26 mouse cellular contexts compared by ENCODE assay signal in the genomic region with DNA sequence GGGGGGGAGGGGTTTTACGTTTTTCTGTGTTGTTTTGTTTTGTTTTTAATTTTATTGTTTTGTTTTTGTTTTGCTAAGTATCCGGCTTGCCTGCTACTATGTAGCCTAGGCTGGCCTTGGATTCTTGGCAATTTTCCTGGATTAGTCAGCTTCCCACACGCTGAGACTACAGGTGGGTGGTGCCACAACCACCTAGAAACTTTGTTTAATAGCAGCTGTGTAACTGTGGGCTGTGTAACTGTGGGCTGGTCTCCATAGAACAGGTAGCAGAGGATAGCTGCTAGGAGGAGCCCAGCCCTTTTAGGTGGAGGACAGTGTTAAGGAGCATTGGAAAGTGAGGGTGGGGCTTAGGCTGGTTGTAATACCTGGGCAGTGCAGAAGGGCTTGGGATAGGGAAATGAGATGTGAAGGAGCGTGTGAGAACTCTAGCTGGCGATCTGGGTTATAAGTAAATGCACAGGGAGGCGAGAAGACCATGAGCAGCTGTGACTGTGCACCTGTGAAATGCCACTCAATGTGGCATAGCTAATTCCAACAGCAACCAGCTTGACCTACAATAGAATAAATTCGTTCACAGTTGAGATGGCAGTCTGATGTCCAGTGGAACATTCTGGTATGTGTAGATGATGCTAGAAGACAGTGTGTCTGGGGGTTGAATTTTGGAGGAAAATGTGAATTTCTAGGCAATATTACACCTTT. TPM values are rescaled to one million over a fixed set of nuclear protein-coding genes. Genes with fewer than 3 reads are reported as not detected.
A peak's percentile ranks its signal among the peaks of the same experiment; 100 is the strongest.
DNase-seq lines count a peak whose midpoint lies in the region; ATAC-seq and TF ChIP-seq lines count a peak whose summit lies in the region.
"Had no signal": no experiment of that assay in that cellular context is flagged by ENCODE, and none has a peak within 500 bp of the region (broad histone marks: within the 10 kb centered on the region; RNA-seq: fewer than 3 reads in every experiment).

No protein-coding gene starts in this region.

- H3K9me3 ChIP-seq in kidney, embryonic 15.5 days (replicated peaks) = no peaks in the 10 kb centered on the region
- no peaks in the 10 kb centered on the region for H3K9me3 ChIP-seq in MEL (replicated peaks; ENCODE audit: insufficient read depth, low read length)
- H3K9me3 ChIP-seq: forebrain, embryonic 13.5 days; hindbrain, embryonic 13.5 days; limb, embryonic 13.5 days had no signal

- TF ChIP-seq CTCF in kidney, adult 2 months (conservative IDR thresholded peaks at IDR 0.05; ENCODE audit: insufficient read depth, insufficient read length, low read depth, low read length) = no peak
- no peak for TF ChIP-seq CTCF in MEL (IDR thresholded peaks at IDR 0.05 in 2 of 3, conservative IDR thresholded peaks at IDR 0.05 in 1 of 3; ENCODE audit: control insufficient read depth in 1 of 3, insufficient read depth in 1 of 3, low read depth in 2 of 3, low read length in 3 of 3, poor library complexity in 1 of 3, severe bottlenecking in 1 of 3)

- H3K9ac ChIP-seq in kidney, embryonic 15.5 days = no peak overlapping the region
- 0 out of 2 replicates have a peak overlapping the region, but pooled peaks have one; percentile 13 for H3K9ac ChIP-seq in MEL (ENCODE audit: control insufficient read depth, low read depth, low read length, poor library complexity, severe bottlenecking)
- H3K9ac ChIP-seq: forebrain, embryonic 13.5 days; hindbrain, embryonic 13.5 days; limb, embryonic 13.5 days had no signal

- ATAC-seq in kidney, embryonic 15.5 days (replicated peaks; ENCODE audit: low FRiP score) = 0 out of 2 replicates have a peak, but pooled peaks have one; percentile 4
- ATAC-seq: forebrain, embryonic 13.5 days had no signal

- H3K4me2 ChIP-seq in kidney, embryonic 15.5 days = no peak overlapping the region
- H3K4me2 ChIP-seq: forebrain, embryonic 13.5 days; heart, embryonic 11.5 days; hindbrain, embryonic 13.5 days; limb, embryonic 13.5 days; liver, embryonic 11.5 days had no signal

- no peak overlapping the region for H3K27ac ChIP-seq in kidney, embryonic 15.5 days
- H3K27ac ChIP-seq in kidney, adult 2 months (ENCODE audit: insufficient read depth, low read depth, low read length) = no peak overlapping the region
- H3K27ac ChIP-seq in MEL (ENCODE audit: control insufficient read depth, low read depth, low read length) = peak overlapping the region; percentile 50; the same call in 1 of the 2 replicates
- H3K27ac ChIP-seq: forebrain, embryonic 13.5 days; hindbrain, embryonic 13.5 days; left cerebral cortex, adult 2 months; limb, embryonic 13.5 days had no signal

- peaks cover 10% of the 10 kb centered on the region; the same call in 1 of the 2 replicates for H3K4me1 ChIP-seq in kidney, embryonic 15.5 days
- H3K4me1 ChIP-seq in kidney, adult 2 months (ENCODE audit: control insufficient read depth, insufficient read depth, low read length) = peaks cover 5% of the 10 kb centered on the region
- H3K4me1 ChIP-seq in MEL (ENCODE audit: control insufficient read depth in 1 of 2, insufficient read depth in 2 of 2, low read length in 2 of 2) = peaks cover 7 to 31% of the 10 kb centered on the region in 2 experiments
- H3K4me1 ChIP-seq: forebrain, embryonic 13.5 days; hindbrain, embryonic 13.5 days; limb, embryonic 13.5 days had no signal

- peak; percentile 32 to 50 for DNase-seq in adrenal gland, postnatal 36 days
- no peak for DNase-seq in adrenal gland, postnatal 10 days
- no peak for DNase-seq in kidney, adult 2 months
- no peak for DNase-seq in MEL (ENCODE audit: low read depth, low spot score)
- DNase-seq in large intestine, adult 2 months (ENCODE audit: low read depth, low spot score) = peak; percentile 58
- no peak for DNase-seq in left cerebral cortex, postnatal 25 days (ENCODE audit: low spot score in 2 of 2)
- no peak for DNase-seq in layer of hippocampus, adult 11-12 months (ENCODE audit: low spot score)
- DNase-seq: adrenal gland, adult 8-10 months; cerebellum, adult 2 months; cerebellum, postnatal 14 days; gastrocnemius, postnatal 10 days; heart, postnatal 4 days; kidney, adult 18-20 months; kidney, postnatal 10 days; lung, postnatal 14 days; midbrain, embryonic 14.5 days; spleen, adult 18-20 months; thymus, postnatal 14 days had no signal

- no peak overlapping the region for H3K4me3 ChIP-seq in kidney, embryonic 15.5 days (replicated peaks)
- no peak overlapping the region for H3K4me3 ChIP-seq in kidney, adult 2 months (ENCODE audit: insufficient read depth, low read depth, low read length)
- peak overlapping the region; percentile 1 to 15 for H3K4me3 ChIP-seq in MEL (ENCODE audit: control insufficient read depth in 1 of 2, insufficient read depth in 1 of 2, low read depth in 2 of 2, low read length in 2 of 2)
- H3K4me3 ChIP-seq: forebrain, embryonic 13.5 days; hindbrain, embryonic 13.5 days; left cerebral cortex, adult 2 months; limb, embryonic 13.5 days had no signal

- TF ChIP-seq EP300 in MEL (IDR thresholded peaks at IDR 0.05; ENCODE audit: low read depth in 1 of 2, low read length in 2 of 2) = no peak

- TF ChIP-seq RAD21 in MEL (IDR thresholded peaks at IDR 0.05; ENCODE audit: low read depth, low read length) = no peak

- intact Hi-C loops in left cerebral cortex, postnatal 25 days (cut with DNase I) = no loop called here

- H3K36me3 ChIP-seq in kidney, embryonic 15.5 days = no peaks in the 10 kb centered on the region
- H3K36me3 ChIP-seq in kidney, adult 2 months (ENCODE audit: control insufficient read depth, insufficient read depth, low read length) = no peaks in the 10 kb centered on the region
- peaks cover 0 to 27% of the 10 kb centered on the region in 2 experiments; a peak in 2 of 4 replicates for H3K36me3 ChIP-seq in MEL (ENCODE audit: control insufficient read depth in 1 of 2, insufficient read depth in 2 of 2, low read length in 2 of 2)
- H3K36me3 ChIP-seq: hindbrain, embryonic 13.5 days; limb, embryonic 13.5 days had no signal

- H3K27me3 ChIP-seq in kidney, embryonic 15.5 days = no peaks in the 10 kb centered on the region
- no peaks in the 10 kb centered on the region for H3K27me3 ChIP-seq in kidney, adult 2 months (replicated peaks; ENCODE audit: control insufficient read depth, insufficient read depth, low read length)
- H3K27me3 ChIP-seq in MEL (ENCODE audit: control insufficient read depth in 1 of 2, insufficient read depth in 2 of 2, low read length in 2 of 2) = no peaks in the 10 kb centered on the region
- H3K27me3 ChIP-seq: forebrain, embryonic 13.5 days; hindbrain, embryonic 13.5 days; limb, embryonic 13.5 days had no signal

- H3K79me2 ChIP-seq in MEL (ENCODE audit: control insufficient read depth, insufficient read depth, low read length, poor library complexity) = no peaks in the 10 kb centered on the region

- WGBS in kidney, embryonic 15.5 days = 69% methylated on average over 7 of the region's 7 CpGs
- 57% methylated on average over 7 of the region's 7 CpGs for WGBS in kidney, adult 2 months
- 45% methylated on average over 7 of the region's 7 CpGs for WGBS in large intestine, adult 2 months

- no peak for TF ChIP-seq POLR2A in kidney, adult 2 months (IDR thresholded peaks at IDR 0.05; ENCODE audit: low read depth, low read length)
- no peak for TF ChIP-seq POLR2A in MEL (IDR thresholded peaks at IDR 0.05; ENCODE audit: control insufficient read depth in 1 of 2, insufficient read depth in 1 of 2, low read depth in 1 of 2, low read length in 2 of 2, poor library complexity in 1 of 2)

TF ChIP-seq in MEL, 35 proteins besides CTCF, POLR2A, EP300 and RAD21:
- no peak for TF ChIP-seq GABPA (IDR thresholded peaks at IDR 0.05; ENCODE audit: low read depth, low read length)
- no peak for TF ChIP-seq HCFC1 (IDR thresholded peaks at IDR 0.05; ENCODE audit: low read depth, low read length)
- no peak for TF ChIP-seq ZKSCAN1 (IDR thresholded peaks at IDR 0.05; ENCODE audit: low read depth, low read length)
- TF ChIP-seq ZC3H11A (IDR thresholded peaks at IDR 0.05; ENCODE audit: low read depth, low read length) = no peak
- no peak for TF ChIP-seq ELF1 (IDR thresholded peaks at IDR 0.05; ENCODE audit: low read depth, low read length)
- TF ChIP-seq MXI1 (IDR thresholded peaks at IDR 0.05; ENCODE audit: low read depth, low read length) = no peak; the same call in 1 of the 2 replicates
TF ChIP-seq in MEL: peak in this region for 0.

RNA-seq across cellular contexts. Expression of a gene that starts 17.9 kb away (rescaled TPM):
- total RNA-seq in adrenal gland, postnatal 36 days (2021) = 1 to 10 TPM in 1 of 2 experiments, not detected in 1; 1.1 TPM
- total RNA-seq in adrenal gland, postnatal 10 days (2021) = under 1 TPM in 1 of 2 experiments, not detected in 1; 0.63 TPM
- 1.4 and 1.7 TPM in 2 replicates for polyA plus RNA-seq in kidney, embryonic 15.5 days (2015; fragmentation: Nextera tagmentation; extraction: Ambion mirVana)
- 0.94 and 1.4 TPM in 2 replicates for polyA plus RNA-seq in kidney, adult 2 months (2012; rRNA removed)
- total RNA-seq in MEL (2012; rRNA removed) = 0.69 and 1.7 TPM in 2 replicates
- polyA plus RNA-seq in MEL (2012; ENCODE audit: insufficient read depth in 1 of 2, insufficient read length in 2 of 2, low read depth in 1 of 2, low replicate concordance in 2 of 2, missing spikeins in 1 of 2) = 1 to 10 TPM in 1 of 2 experiments, not detected in 1; 4.9 TPM
- 0.67 and 1.5 TPM in 2 replicates for polyA plus RNA-seq in large intestine, adult 2 months (2012; rRNA removed)
- 1 to 10 TPM in 1 of 2 experiments, under 1 TPM in 1; 0.96 to 1.5 TPM for total RNA-seq in left cerebral cortex, postnatal 25 days (2021)
- total RNA-seq: layer of hippocampus, adult 18-20 months had no signal

RNA-seq across cellular contexts. Expression of a gene that starts 18.2 kb away (rescaled TPM):
- 100 to 1,000 TPM; 114 to 154 TPM for total RNA-seq in adrenal gland, postnatal 36 days (2021)
- total RNA-seq in adrenal gland, postnatal 10 days (2021) = 100 to 1,000 TPM in 1 of 2 experiments, 10 to 100 TPM in 1; 94.9 to 116 TPM
- 45.3 and 47.0 TPM in 2 replicates for polyA plus RNA-seq in kidney, embryonic 15.5 days (2015; fragmentation: Nextera tagmentation; extraction: Ambion mirVana)
- 90.7 and 95.6 TPM in 2 replicates for polyA plus RNA-seq in kidney, adult 2 months (2012; rRNA removed)
- total RNA-seq in MEL (2012; rRNA removed) = 132 and 140 TPM in 2 replicates
- 100 to 1,000 TPM; 181 to 192 TPM for polyA plus RNA-seq in MEL (2012; ENCODE audit: insufficient read depth in 1 of 2, insufficient read length in 2 of 2, low read depth in 1 of 2, low replicate concordance in 2 of 2, missing spikeins in 1 of 2)
- polyA plus RNA-seq in large intestine, adult 2 months (2012; rRNA removed) = 222 and 263 TPM in 2 replicates
- 10 to 100 TPM; 52.8 to 58.2 TPM for total RNA-seq in left cerebral cortex, postnatal 25 days (2021)

RNA-seq across cellular contexts. Expression of a gene that starts 33.2 kb away (rescaled TPM):
- total RNA-seq in adrenal gland, postnatal 36 days (2021) = 10 to 100 TPM; 43.7 to 45.6 TPM
- 10 to 100 TPM; 33.9 to 39.0 TPM for total RNA-seq in adrenal gland, postnatal 10 days (2021)
- 87.0 and 91.6 TPM in 2 replicates for polyA plus RNA-seq in kidney, embryonic 15.5 days (2015; fragmentation: Nextera tagmentation; extraction: Ambion mirVana)
- polyA plus RNA-seq in kidney, adult 2 months (2012; rRNA removed) = 3.4 and 4.7 TPM in 2 replicates
- total RNA-seq in MEL (2012; rRNA removed) = 32.1 and 33.4 TPM in 2 replicates
- polyA plus RNA-seq in MEL (2012; ENCODE audit: insufficient read depth in 1 of 2, insufficient read length in 2 of 2, low read depth in 1 of 2, low replicate concordance in 2 of 2, missing spikeins in 1 of 2) = 10 to 100 TPM in 1 of 2 experiments, not detected in 1; 30.2 TPM
- 3.0 and 4.4 TPM in 2 replicates for polyA plus RNA-seq in large intestine, adult 2 months (2012; rRNA removed)
- total RNA-seq in left cerebral cortex, postnatal 25 days (2021) = 10 to 100 TPM; 46.0 to 46.6 TPM

Comparison
In these comparisons a context has a peak if more than half of its experiments do, and no peak if none do; other contexts are left out.
1. DNase-seq: peak in adrenal gland, postnatal 36 days (2 of 2) and large intestine, adult 2 months (single experiment); none in adrenal gland, postnatal 10 days (single experiment), kidney, adult 2 months (single experiment), MEL (single experiment), left cerebral cortex, postnatal 25 days (0 of 2) and layer of hippocampus, adult 11-12 months (single experiment).
2. H3K4me3 ChIP-seq: peak in MEL (2 of 2); none in kidney, embryonic 15.5 days (single experiment) and kidney, adult 2 months (single experiment).